Mouse (Mus musculus): ENCODE measurements around the gene Abcb5.

Gene Abcb5

GRCm38 (mm10) chr12:118848496-118849202 lies 117.6 kb downstream of the Abcb5 start:
- DNase-seq (ENCODE audit: low spot score in 2 of 2), result peak; percentile 9 to 22

GRCm38 (mm10) chr12:118847861-118848495 lies 118.2 kb downstream of the Abcb5 start:
- DNase-seq (ENCODE audit: low spot score in 2 of 2), result no peak

GRCm38 (mm10) chr12:118847381-118847780 lies 118.8 kb downstream of the Abcb5 start:
- DNase-seq (ENCODE audit: low spot score in 2 of 2), result no peak

- DNase-seq (ENCODE audit: low spot score in 2 of 2), result peak in 1 of 2 experiments; percentile 23
These were observed 119.4 kb downstream of the Abcb5 start for GRCm38 (mm10) chr12:118846649-118847321.

- no peak for DNase-seq (ENCODE audit: low spot score in 2 of 2)
These were observed 120.0 kb downstream of the Abcb5 start, which contains the start of gene Sp8 for GRCm38 (mm10) chr12:118846221-118846620. Sp8 (plus strand) TSS chr12:118846329.

- DNase-seq (ENCODE audit: low spot score in 2 of 2), result no peak
These were observed 120.9 kb downstream of the Abcb5 start for GRCm38 (mm10) chr12:118845351-118845750.

GRCm38 (mm10) chr12:118844841-118845240 lies 121.4 kb downstream of the Abcb5 start:
- DNase-seq (ENCODE audit: low spot score in 2 of 2), result no peak

- no peak for DNase-seq (ENCODE audit: low spot score in 2 of 2)
These were observed 122.1 kb downstream of the Abcb5 start for GRCm38 (mm10) chr12:118844111-118844510.

GRCm38 (mm10) chr12:118842671-118843411 lies 123.4 kb downstream of the Abcb5 start:
- no peak for DNase-seq (ENCODE audit: low spot score in 2 of 2)

- no peak for DNase-seq (ENCODE audit: low spot score in 2 of 2)
These were observed 124.2 kb downstream of the Abcb5 start for GRCm38 (mm10) chr12:118841971-118842550.

- no peak for DNase-seq (ENCODE audit: low spot score in 2 of 2)
These were observed 124.8 kb downstream of the Abcb5 start for GRCm38 (mm10) chr12:118841381-118841922.

- no peak for DNase-seq (ENCODE audit: low spot score in 2 of 2)
These were observed 125.4 kb downstream of the Abcb5 start for GRCm38 (mm10) chr12:118840861-118841260.

GRCm38 (mm10) chr12:118840301-118840700 lies 125.9 kb downstream of the Abcb5 start:
- no peak for DNase-seq (ENCODE audit: low spot score in 2 of 2)

- DNase-seq (ENCODE audit: low spot score in 2 of 2), result no peak
These were observed 126.8 kb downstream of the Abcb5 start for GRCm38 (mm10) chr12:118839398-118839797.

- no peak for DNase-seq (ENCODE audit: low spot score in 2 of 2)
These were observed 128.0 kb downstream of the Abcb5 start for GRCm38 (mm10) chr12:118838260-118838659.

- DNase-seq (ENCODE audit: low spot score in 2 of 2), result no peak
These were observed 128.9 kb downstream of the Abcb5 start for GRCm38 (mm10) chr12:118837361-118837760.

- peak in 1 of 2 experiments; percentile 8 for DNase-seq (ENCODE audit: low spot score in 2 of 2)
These were observed 129.5 kb downstream of the Abcb5 start for GRCm38 (mm10) chr12:118836411-118837341.

- no peak for DNase-seq (ENCODE audit: low spot score in 2 of 2)
These were observed 136.3 kb downstream of the Abcb5 start for GRCm38 (mm10) chr12:118829881-118830280.

Data from urinary bladder, postnatal 36 days (tissue).